Mouse (Mus musculus) hindbrain, postnatal 0 days (tissue): ENCODE data around the gene Socs3. TPM values are rescaled to one million over a fixed set of nuclear protein-coding genes. Genes with fewer than 3 reads are reported as not detected.

Source experiments
- ATAC-seq: fragments of 200-750 bp; cut with Nextera tagmentation; 2 replicates; pipeline ENCODE4 v1.8.0; 2017; ENCODE audit warnings: mild to moderate bottlenecking, moderate TSS enrichment, moderate library complexity
- DNase-seq: peaks from one replicate; pipeline ENCODE4 v3.0.0-alpha.2; 2015; ENCODE audit warnings: low spot score
- H3K27ac ChIP-seq: fragments of 300-500 bp; sonication (generic); 2 replicates; pipeline ENCODE4 v1.5.1; 2014; ENCODE audit warnings: mild to moderate bottlenecking
- H3K27me3 ChIP-seq: fragments of 300-500 bp; sonication (generic); 2 replicates; pipeline ENCODE4 v1.6.1; 2014; ENCODE audit warnings: low read length, mixed read lengths; ENCODE audit not compliant: insufficient read depth
- H3K36me3 ChIP-seq: fragments of 300-500 bp; sonication (generic); 2 replicates; pipeline ENCODE4 v1.6.1; 2014; ENCODE audit warnings: low read length, mixed read lengths; ENCODE audit not compliant: insufficient read depth
- H3K4me1 ChIP-seq: fragments of 300-500 bp; sonication (generic); 2 replicates; pipeline ENCODE4 v1.6.1; 2014; ENCODE audit warnings: antibody characterized with exemption, low read length, mixed read lengths; ENCODE audit not compliant: insufficient read depth
- H3K4me2 ChIP-seq: fragments of 300-500 bp; sonication (generic); 2 replicates; pipeline ENCODE4 v1.6.1; 2014; ENCODE audit warnings: low read depth, mild to moderate bottlenecking, low read length, moderate library complexity, mixed read lengths
- H3K4me3 ChIP-seq: fragments of 300-500 bp; sonication (generic); 2 replicates; pipeline ENCODE4 v1.5.1; 2014; ENCODE audit warnings: low read length
- H3K9ac ChIP-seq: fragments of 300-500 bp; sonication (generic); replicated peaks from 2 replicates; pipeline ENCODE4 v1.6.1; 2014; ENCODE audit warnings: mild to moderate bottlenecking, low read length, moderate library complexity, mixed read lengths
- H3K9me3 ChIP-seq: fragments of 300-500 bp; sonication (generic); 2 replicates; pipeline ENCODE4 v1.6.1; 2016; ENCODE audit warnings: low read length, mixed read lengths
- CTCF ChIP-seq: IDR thresholded peaks from 2 replicates; pipeline ENCODE4 v1.5.1; 2016; ENCODE audit warnings: antibody characterized with exemption, control low read depth, low read depth
- WGBS: fragments of 180-500 bp; shearing (Covaris S2); extraction: QIAGEN DNeasy Blood & Tissue Kit; methylation state at CpG from one replicate; pipeline ENCODE4 v1.1.7; 2014; 5-methylcytosine and 5-hydroxymethylcytosine counted together
- polyA plus RNA-seq: library from polyadenylated mRNA; unstranded; fragments of >200 nt; fragmentation: Nextera tagmentation; extraction: Ambion mirVana; gene quantifications from 2 replicates; pipeline ENCODE4 v1.2.1, GENCODE M21; 2015
- total RNA-seq: library from RNA; depleted of rRNA; stranded (reverse); fragments of >200 nt; gene quantifications from 2 replicates; pipeline ENCODE4 v1.2.3, GENCODE M21; 2014

Socs3 gene
- total and polyA plus RNA-seq, 2 experiments from 2014 or later, result 6.0 to 12.3 TPM

DNA sequence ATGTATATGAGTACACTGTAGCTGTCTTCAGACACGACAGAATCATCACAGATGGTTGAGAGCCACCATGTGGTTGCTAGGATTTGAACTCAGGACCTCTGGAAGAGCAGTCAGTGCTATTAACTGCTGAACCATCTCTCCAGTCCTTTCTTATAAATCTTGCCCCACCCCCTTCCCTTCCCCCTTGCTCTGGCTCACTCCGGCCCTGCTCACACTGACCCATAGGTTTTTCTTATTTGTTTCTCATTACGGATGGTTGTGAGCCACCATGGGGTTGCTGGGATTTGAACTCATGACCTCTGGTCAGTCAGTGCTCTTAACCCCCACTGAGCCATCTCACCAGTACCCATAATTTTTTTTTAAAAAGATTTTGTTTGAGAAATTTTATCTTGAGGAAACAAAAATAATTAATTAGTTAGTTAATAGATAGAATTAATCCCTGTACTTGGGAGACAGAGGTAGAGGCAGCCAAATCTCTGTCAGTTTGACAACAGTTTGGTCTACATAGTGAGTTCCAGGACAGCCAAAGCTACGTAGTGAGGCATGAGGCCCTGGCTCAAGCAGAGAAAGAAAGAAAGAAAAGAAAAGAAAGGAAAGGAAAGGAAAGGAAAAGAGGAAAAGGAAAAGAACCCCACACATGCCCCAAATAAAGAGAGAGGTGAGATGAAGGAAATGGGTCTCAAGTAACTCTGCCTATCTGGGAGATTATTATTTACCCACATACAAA is 30.7 kb downstream of the Socs3 start:
- no peaks in the 10 kb centered on the region for H3K9me3 ChIP-seq

DNA sequence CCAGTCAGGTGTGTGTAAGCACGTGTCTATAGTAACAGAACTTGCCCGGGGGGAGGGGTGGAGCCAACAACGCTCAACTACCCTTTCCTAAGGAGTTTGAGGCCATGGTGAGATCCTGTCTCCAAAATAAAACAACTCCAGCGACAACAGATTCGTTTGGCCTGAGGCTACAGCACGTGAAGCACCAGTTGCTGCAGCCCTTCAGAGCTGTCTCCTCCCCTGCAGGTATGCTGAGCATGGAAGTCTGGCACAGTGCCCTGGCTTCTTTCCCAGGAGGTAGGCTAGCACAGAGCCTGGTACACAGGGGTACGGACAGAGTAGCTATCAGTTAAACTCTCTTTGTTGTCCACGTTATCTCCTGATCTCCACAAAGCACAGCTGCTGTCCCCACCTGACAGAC is 33.6 kb downstream of the Socs3 start:
- DNase-seq, result peak; percentile 57
- H3K4me3 ChIP-seq, result no peak overlapping the region
- no peak overlapping the region for H3K4me2 ChIP-seq
- no peaks in the 10 kb centered on the region for H3K27me3 ChIP-seq
- no peak overlapping the region for H3K9ac ChIP-seq
- H3K27ac ChIP-seq, result no peak overlapping the region
- H3K9me3 ChIP-seq, result no peaks in the 10 kb centered on the region
- TF ChIP-seq CTCF, result no peak
- WGBS, result 31% methylated on average over 8 of the region's 8 CpGs
- peaks cover 24% of the 10 kb centered on the region for H3K4me1 ChIP-seq
- H3K36me3 ChIP-seq, result no peaks in the 10 kb centered on the region
- ATAC-seq, result no peak

More for the DNA sequence above, 30.7 kb downstream of the Socs3 start:
- H3K4me1 ChIP-seq, result peaks cover 20% of the 10 kb centered on the region
- no peaks in the 10 kb centered on the region for H3K36me3 ChIP-seq
- no peak for TF ChIP-seq CTCF
- peak; percentile 30 for DNase-seq
- H3K9ac ChIP-seq, result no peak overlapping the region
- no peak overlapping the region for H3K4me3 ChIP-seq
- no peak for ATAC-seq
- peak overlapping the region; percentile 60 for H3K27ac ChIP-seq
- 28% methylated on average over 4 of the region's 4 CpGs for WGBS
- no peaks in the 10 kb centered on the region for H3K27me3 ChIP-seq
- peak overlapping the region; percentile 29; the same call in 1 of the 2 replicates for H3K4me2 ChIP-seq

DNA sequence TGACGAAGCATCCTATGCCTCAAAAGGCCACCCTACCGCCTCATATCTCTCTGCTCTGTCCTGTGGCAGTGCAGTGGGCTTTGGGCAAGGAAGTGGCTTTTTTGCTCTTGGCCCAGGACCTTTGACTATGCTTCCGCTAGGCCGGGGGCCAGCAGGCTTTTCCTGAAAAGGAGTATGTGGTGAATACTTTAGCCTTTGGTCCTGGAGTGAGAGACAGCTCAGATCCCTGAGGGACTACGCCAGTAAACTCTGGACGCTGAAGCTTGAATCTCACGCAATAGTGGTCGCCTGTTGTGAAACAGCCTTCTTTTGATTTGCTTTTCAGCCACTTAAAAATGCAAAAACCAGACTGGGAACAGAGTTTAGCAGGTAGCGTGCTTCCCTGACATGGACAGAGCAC is 34.2 kb downstream of the Socs3 start:
- H3K9ac ChIP-seq, result no peak overlapping the region
- no peak for TF ChIP-seq CTCF
- no peak for ATAC-seq
- no peak overlapping the region for H3K4me3 ChIP-seq
- H3K36me3 ChIP-seq, result no peaks in the 10 kb centered on the region
- no peaks in the 10 kb centered on the region for H3K27me3 ChIP-seq
- peaks cover 25% of the 10 kb centered on the region for H3K4me1 ChIP-seq
- 49% methylated on average over 9 of the region's 9 CpGs for WGBS
- no peak overlapping the region for H3K27ac ChIP-seq
- H3K4me2 ChIP-seq, result no peak overlapping the region
- no peak for DNase-seq
- no peaks in the 10 kb centered on the region for H3K9me3 ChIP-seq

DNA sequence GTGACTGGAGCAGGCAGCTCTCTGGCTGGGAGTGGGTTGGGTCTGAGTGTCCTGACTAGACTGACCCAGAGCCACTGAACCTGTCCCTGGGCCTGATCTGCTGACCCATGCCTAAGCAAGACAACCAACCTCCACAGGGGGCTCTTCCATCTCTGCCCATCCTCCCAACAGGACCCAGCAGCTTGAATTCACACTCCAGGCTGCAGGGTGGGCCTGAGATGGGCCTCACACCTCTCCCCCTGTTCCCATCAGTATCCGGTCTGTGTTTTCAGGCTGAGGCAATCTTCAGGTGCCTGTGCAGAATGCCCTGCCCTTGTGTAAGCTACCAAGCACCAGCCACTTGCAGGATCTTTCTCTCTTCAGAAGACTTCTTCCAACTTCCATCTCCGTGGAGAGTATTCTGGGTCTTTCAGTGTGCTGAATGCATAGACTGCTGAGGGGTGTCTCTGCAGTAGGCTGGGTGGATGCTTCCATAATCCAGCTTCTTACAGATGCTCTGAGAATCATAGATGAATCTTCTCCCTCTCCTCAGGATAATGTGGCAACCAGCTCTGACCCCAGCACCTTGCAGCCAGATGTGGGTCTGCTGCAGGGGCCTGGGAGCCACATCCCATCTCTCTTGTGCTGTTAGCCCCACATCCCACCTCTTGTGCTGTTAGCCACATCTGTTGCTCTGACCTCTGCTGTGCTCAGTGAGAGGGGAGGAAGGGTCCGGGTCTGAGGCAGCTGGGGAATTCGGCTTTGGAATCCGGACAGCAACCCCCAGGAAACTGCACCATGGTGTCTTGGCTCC is 35.1 kb downstream of the Socs3 start:
- H3K4me1 ChIP-seq, result peaks cover 21% of the 10 kb centered on the region
- no peak for ATAC-seq
- no peak for TF ChIP-seq CTCF

DNA sequence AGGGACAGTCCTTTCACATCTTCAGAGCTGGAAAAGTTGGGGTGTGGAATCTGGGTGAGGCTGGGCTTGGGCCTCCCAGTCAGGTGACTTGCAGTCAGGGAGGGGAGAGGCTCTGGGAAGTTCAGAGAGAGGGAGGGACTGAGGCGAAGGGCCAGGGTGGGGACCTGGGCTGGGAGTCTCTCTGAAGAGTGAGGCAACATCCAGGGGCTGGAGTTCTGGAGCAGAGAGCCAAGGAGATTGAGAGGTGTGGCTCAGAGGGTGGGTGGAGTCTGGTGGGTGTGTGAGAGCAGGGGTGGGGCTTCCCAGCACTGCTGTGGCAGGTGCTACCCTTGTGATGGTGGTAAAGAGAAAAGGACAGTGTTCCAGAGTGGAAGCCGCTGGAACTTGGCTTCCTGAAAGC is 35.7 kb downstream of the Socs3 start:
- Histone ChIP-seq H3K4me2 (no peak overlapping the region), H3K36me3 (no peaks in the 10 kb centered on the region), H3K27ac (no peak overlapping the region), H3K4me1 (peaks cover 21% of the 10 kb centered on the region), H3K27me3 (no peaks in the 10 kb centered on the region), H3K9ac (no peak overlapping the region), H3K9me3 (no peaks in the 10 kb centered on the region), H3K4me3 (no peak overlapping the region)
- 51% methylated on average over 2 of the region's 2 CpGs for WGBS
- ATAC-seq (no peak), DNase-seq (no peak)
- TF ChIP-seq CTCF, result no peak

More for the DNA sequence above, 35.1 kb downstream of the Socs3 start:
- H3K4me3 ChIP-seq, result no peak overlapping the region
- no peaks in the 10 kb centered on the region for H3K9me3 ChIP-seq
- no peak overlapping the region for H3K4me2 ChIP-seq
- WGBS, result 54% methylated on average over 5 of the region's 5 CpGs
- H3K27me3 ChIP-seq, result no peaks in the 10 kb centered on the region
- H3K9ac ChIP-seq, result no peak overlapping the region
- H3K27ac ChIP-seq, result no peak overlapping the region
- DNase-seq, result no peak
- H3K36me3 ChIP-seq, result no peaks in the 10 kb centered on the region

DNA sequence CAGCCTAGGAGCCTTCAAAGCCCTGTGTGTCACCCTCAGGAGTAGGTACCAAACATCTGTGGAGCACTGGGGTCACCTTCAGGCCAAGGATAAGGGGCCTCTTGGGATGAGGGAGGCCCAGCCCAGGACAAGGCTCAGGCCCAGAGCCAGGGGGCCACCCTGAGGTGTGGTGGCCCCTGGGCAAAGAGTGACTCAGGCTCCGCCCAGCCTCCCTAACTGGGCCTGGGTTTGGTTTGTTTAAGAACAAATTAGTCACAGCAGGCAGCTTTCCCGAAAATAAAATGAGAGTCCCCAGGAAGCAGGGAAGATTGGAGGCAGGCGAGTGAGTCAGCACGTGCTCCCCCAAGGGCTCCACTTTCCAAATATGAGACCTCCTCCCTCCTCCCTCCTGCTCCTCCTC is 37.7 kb downstream of the Socs3 start:
- Histone ChIP-seq H3K9ac (no peak overlapping the region), H3K4me1 (peaks cover 21% of the 10 kb centered on the region), H3K27ac (no peak overlapping the region), H3K9me3 (no peaks in the 10 kb centered on the region), H3K4me2 (no peak overlapping the region), H3K4me3 (no peak overlapping the region), H3K36me3 (no peaks in the 10 kb centered on the region), H3K27me3 (no peaks in the 10 kb centered on the region)
- ATAC-seq (no peak), DNase-seq (no peak)
- TF ChIP-seq CTCF, result no peak
- 44% methylated on average over 4 of the region's 4 CpGs for WGBS

DNA sequence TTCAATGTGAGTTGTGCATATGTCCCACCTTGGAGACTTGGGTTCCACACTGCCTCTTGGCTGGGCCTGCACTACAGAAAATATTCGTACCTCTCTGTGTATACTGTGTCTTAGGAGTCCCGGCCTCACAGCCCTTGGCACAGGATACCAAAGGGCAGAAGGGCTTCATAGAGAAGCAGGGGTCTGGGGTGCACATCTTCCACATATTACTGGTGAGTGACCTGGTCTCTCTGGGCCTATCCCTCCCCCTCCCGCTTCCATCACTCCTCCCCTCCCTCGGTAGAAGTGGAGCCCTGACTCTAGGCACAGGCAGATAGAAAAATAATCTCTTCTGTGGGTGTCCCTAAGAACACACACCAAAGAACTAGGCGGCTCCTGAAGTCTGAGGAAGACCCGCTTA is 38.3 kb downstream of the Socs3 start:
- Histone ChIP-seq H3K9me3 (no peaks in the 10 kb centered on the region), H3K4me2 (no peak overlapping the region), H3K9ac (no peak overlapping the region), H3K27me3 (no peaks in the 10 kb centered on the region), H3K4me1 (peaks cover 21% of the 10 kb centered on the region), H3K36me3 (no peaks in the 10 kb centered on the region), H3K27ac (no peak overlapping the region), H3K4me3 (no peak overlapping the region)
- no peak for TF ChIP-seq CTCF
- 68% methylated on average over 6 of the region's 6 CpGs for WGBS
- DNase-seq (no peak), ATAC-seq (no peak)
